Mouse (Mus musculus): Measurements from ENCODE around the gene Lrrk1. TPM values are rescaled to one million over a fixed set of nuclear protein-coding genes. Genes with fewer than 3 reads are reported as not detected.

Gene Lrrk1
- polyA plus RNA-seq, 1 experiment from 2014 or later = 11.9 TPM

DNA sequence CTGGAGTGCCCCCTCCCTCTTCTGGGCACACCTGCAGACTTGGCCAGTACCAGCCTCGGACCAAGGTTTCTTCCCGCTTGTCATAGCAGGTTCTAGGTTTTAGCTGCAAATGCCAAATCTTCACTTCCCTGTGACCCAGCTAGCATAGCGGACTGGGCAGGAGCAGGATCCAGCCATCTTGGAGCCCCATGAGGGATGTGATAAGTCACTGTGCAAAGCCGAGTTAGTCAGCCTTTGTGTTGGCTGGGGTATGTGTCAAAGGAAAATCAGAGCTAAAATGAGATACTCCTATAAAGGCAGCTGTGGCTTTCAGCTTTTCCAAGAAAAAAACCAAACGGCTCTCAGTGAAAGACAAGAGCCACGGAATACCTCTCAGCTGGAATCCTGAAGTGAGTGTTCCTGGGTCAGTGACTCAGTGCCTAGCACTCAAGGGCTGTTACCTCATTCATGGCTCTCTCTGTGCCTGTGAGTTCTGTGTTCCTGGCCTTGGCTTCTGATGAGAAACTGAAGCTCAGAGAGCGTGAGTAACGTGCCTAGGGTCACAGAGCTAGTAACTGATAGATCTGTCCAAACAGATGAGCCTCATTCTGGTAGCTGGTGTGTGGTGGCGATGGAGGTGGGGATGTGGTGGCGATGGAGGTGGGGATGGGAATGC lies 207.3 kb downstream of the Lrrk1 start:
- Histone ChIP-seq H3K36me3 (ENCODE audit: control insufficient read depth, insufficient read depth, low read length) (0 out of 2 replicates have a peak, but pooled peaks cover 1% of the 10 kb centered on the region), H3K27ac (replicated peaks; ENCODE audit: low read depth, low read length) (no peak overlapping the region), H3K9me3 (ENCODE audit: control insufficient read depth, low read length) (no peaks in the 10 kb centered on the region), H3K27me3 (replicated peaks; ENCODE audit: control insufficient read depth, insufficient read depth, low read length) (no peaks in the 10 kb centered on the region), H3K9ac (ENCODE audit: low read depth, low read length) (no peak overlapping the region), H3K4me2 (ENCODE audit: low read depth, low read length) (no peak overlapping the region), H3K4me3 (ENCODE audit: low read depth, low read length) (no peak overlapping the region), H3K4me1 (ENCODE audit: control insufficient read depth, insufficient read depth, low read length) (peaks cover 5% of the 10 kb centered on the region; the same call in 1 of the 2 replicates)
- ATAC-seq (ENCODE audit: low read depth) (no peak), DNase-seq (ENCODE audit: low spot score) (no peak)
- WGBS = 86% methylated on average over 10 of the region's 10 CpGs

DNA sequence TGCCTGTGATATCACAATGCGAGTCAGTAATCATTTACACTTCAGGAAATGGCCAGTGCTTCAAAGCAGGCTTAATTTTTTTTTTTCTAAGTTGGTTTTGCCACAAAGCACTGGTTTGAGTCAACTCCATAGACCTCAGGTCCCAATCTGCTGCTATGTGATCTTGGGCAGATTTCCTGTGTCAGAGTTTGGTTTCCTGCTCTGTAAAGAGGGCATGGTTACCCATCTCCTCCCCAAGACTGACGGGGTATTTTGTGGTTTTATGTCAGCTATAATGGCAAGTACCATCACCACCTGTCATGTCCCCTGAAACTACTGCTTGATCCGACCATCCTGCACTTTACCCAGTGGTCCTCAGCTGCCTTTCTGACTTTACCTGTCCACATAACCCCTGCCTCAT lies 207.9 kb downstream of the Lrrk1 start:
- H3K4me3 ChIP-seq (ENCODE audit: low read depth, low read length) = no peak overlapping the region
- 64% methylated on average over 3 of the region's 3 CpGs for WGBS

DNA sequence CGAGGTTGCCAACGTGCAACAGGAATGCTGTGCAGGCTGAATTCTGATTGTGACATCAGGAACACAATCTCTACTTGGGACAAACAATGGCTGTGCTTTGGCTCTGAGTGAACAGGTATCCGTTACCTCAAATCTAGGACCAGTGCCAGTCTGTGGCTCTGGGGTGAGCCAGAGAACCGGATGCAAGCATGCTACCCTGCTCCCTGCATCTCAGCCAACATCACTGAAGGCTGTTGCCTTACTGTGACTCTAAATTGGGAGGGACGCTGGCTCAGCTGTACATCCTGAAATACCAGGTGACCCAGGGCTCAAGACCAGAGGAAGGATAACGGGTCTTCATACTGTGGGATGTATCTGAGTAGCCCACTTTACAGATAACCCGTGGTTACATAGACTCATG lies 208.4 kb downstream of the Lrrk1 start:
- no peaks in the 10 kb centered on the region for H3K27me3 ChIP-seq (replicated peaks; ENCODE audit: control insufficient read depth, insufficient read depth, low read length)
- ATAC-seq (ENCODE audit: low read depth) = no peak
- no peaks in the 10 kb centered on the region for H3K9me3 ChIP-seq (ENCODE audit: control insufficient read depth, low read length)
- DNase-seq (ENCODE audit: low spot score) = no peak
- H3K4me3 ChIP-seq (ENCODE audit: low read depth, low read length) = no peak overlapping the region
- 81% methylated on average over 7 of the region's 7 CpGs for WGBS
- H3K36me3 ChIP-seq (ENCODE audit: control insufficient read depth, insufficient read depth, low read length) = peaks cover 13% of the 10 kb centered on the region
- peak overlapping the region; percentile 44; the same call in 1 of the 2 replicates for H3K27ac ChIP-seq (replicated peaks; ENCODE audit: low read depth, low read length)
- peaks cover 5% of the 10 kb centered on the region; the same call in 1 of the 2 replicates for H3K4me1 ChIP-seq (ENCODE audit: control insufficient read depth, insufficient read depth, low read length)
- H3K4me2 ChIP-seq (ENCODE audit: low read depth, low read length) = no peak overlapping the region
- H3K9ac ChIP-seq (ENCODE audit: low read depth, low read length) = no peak overlapping the region

More for the DNA sequence above, 207.9 kb downstream of the Lrrk1 start:
- ATAC-seq (ENCODE audit: low read depth) = no peak
- no peaks in the 10 kb centered on the region for H3K9me3 ChIP-seq (ENCODE audit: control insufficient read depth, low read length)
- no peak overlapping the region for H3K27ac ChIP-seq (replicated peaks; ENCODE audit: low read depth, low read length)
- no peak for DNase-seq (ENCODE audit: low spot score)
- no peak overlapping the region for H3K4me2 ChIP-seq (ENCODE audit: low read depth, low read length)
- H3K36me3 ChIP-seq (ENCODE audit: control insufficient read depth, insufficient read depth, low read length) = 0 out of 2 replicates have a peak, but pooled peaks cover 7% of the 10 kb centered on the region
- H3K4me1 ChIP-seq (ENCODE audit: control insufficient read depth, insufficient read depth, low read length) = peaks cover 5% of the 10 kb centered on the region; the same call in 1 of the 2 replicates
- no peak overlapping the region for H3K9ac ChIP-seq (ENCODE audit: low read depth, low read length)
- H3K27me3 ChIP-seq (replicated peaks; ENCODE audit: control insufficient read depth, insufficient read depth, low read length) = no peaks in the 10 kb centered on the region

DNA sequence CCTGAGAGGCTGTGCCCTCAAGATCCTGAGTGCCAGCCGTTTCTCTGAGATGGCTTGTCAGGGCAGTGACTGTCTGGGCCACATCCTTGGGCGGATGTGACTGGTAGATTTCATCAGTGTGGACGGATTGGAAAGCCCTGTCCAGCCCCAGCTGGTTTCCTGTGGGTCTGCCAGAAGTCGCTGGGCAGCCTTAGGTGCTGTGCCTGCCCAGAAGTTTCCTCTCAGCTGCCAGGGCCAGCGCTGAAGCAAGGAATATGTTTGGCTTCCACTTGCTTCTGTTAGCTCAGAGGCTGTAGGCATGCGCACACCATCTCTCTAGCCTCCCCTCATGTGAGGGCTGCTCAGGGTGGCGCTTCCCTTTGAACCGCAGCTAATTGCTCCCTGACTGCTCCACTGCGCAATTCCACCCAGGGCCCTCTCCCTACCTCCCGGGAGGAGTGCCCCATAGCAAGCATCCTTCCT lies 209.0 kb downstream of the Lrrk1 start:
- Histone ChIP-seq H3K4me1 (ENCODE audit: control insufficient read depth, insufficient read depth, low read length) (peaks cover 5% of the 10 kb centered on the region; the same call in 1 of the 2 replicates), H3K27me3 (replicated peaks; ENCODE audit: control insufficient read depth, insufficient read depth, low read length) (no peaks in the 10 kb centered on the region), H3K27ac (replicated peaks; ENCODE audit: low read depth, low read length) (peak overlapping the region; percentile 44; the same call in 1 of the 2 replicates), H3K9me3 (ENCODE audit: control insufficient read depth, low read length) (no peaks in the 10 kb centered on the region), H3K4me3 (ENCODE audit: low read depth, low read length) (no peak overlapping the region), H3K9ac (ENCODE audit: low read depth, low read length) (no peak overlapping the region), H3K4me2 (ENCODE audit: low read depth, low read length) (no peak overlapping the region), H3K36me3 (ENCODE audit: control insufficient read depth, insufficient read depth, low read length) (peaks cover 18% of the 10 kb centered on the region)
- WGBS = 49% methylated on average over 10 of the region's 10 CpGs
- ATAC-seq (ENCODE audit: low read depth) (peak; percentile 39; the same call in 1 of the 2 replicates), DNase-seq (ENCODE audit: low spot score) (peak; percentile 41)

DNA sequence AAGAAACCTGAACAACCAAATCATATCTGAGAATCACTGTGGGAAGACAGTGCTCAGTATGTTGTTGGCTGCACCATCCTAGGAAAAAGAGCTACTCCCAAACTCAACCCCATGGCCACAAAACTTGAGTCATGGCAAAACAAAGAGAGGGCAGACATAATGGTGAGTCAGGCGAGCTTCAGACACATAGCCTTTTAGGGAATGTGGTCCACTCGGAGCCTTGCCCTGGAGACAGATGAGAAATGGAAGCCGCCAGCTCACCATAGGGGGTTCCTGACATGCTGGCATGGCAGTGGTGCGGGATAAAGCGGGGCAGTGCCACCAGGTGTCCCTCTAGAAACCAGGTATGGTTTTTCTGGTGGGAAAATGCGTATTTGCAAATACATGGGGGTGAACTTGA lies 210.0 kb downstream of the Lrrk1 start:
- Histone ChIP-seq H3K9me3 (ENCODE audit: control insufficient read depth, low read length) (no peaks in the 10 kb centered on the region), H3K27ac (replicated peaks; ENCODE audit: low read depth, low read length) (no peak overlapping the region), H3K9ac (ENCODE audit: low read depth, low read length) (no peak overlapping the region), H3K27me3 (replicated peaks; ENCODE audit: control insufficient read depth, insufficient read depth, low read length) (no peaks in the 10 kb centered on the region), H3K4me2 (ENCODE audit: low read depth, low read length) (no peak overlapping the region), H3K36me3 (ENCODE audit: control insufficient read depth, insufficient read depth, low read length) (peaks cover 28% of the 10 kb centered on the region), H3K4me1 (ENCODE audit: control insufficient read depth, insufficient read depth, low read length) (peaks cover 5% of the 10 kb centered on the region; the same call in 1 of the 2 replicates), H3K4me3 (ENCODE audit: low read depth, low read length) (no peak overlapping the region)
- DNase-seq (ENCODE audit: low spot score) = no peak
- 91% methylated on average over 6 of the region's 6 CpGs for WGBS
- no peak for ATAC-seq (ENCODE audit: low read depth)

DNA sequence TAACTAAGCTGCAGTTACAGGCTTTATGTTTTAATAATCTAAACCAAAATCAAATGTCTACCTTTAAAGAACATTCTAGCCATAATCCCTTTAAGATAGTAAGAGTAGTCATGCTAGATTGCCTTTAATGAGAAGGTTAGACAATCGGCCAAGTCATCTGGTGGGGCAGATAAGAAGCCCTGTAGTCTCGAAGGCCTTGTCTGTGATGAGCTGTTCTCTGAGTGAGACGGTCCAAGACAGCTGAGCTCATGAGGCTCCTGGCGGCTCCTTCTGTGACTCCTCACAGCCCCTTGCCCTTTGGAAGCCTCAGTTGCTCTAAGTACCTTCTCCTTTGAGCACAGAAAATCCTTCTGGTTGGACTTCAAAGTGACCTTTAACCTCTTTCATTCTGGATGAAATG lies 211.2 kb downstream of the Lrrk1 start:
- Histone ChIP-seq H3K27me3 (replicated peaks; ENCODE audit: control insufficient read depth, insufficient read depth, low read length) (no peaks in the 10 kb centered on the region), H3K36me3 (ENCODE audit: control insufficient read depth, insufficient read depth, low read length) (peaks cover 40% of the 10 kb centered on the region), H3K9me3 (ENCODE audit: control insufficient read depth, low read length) (no peaks in the 10 kb centered on the region), H3K27ac (replicated peaks; ENCODE audit: low read depth, low read length) (no peak overlapping the region), H3K9ac (ENCODE audit: low read depth, low read length) (no peak overlapping the region), H3K4me2 (ENCODE audit: low read depth, low read length) (no peak overlapping the region), H3K4me3 (ENCODE audit: low read depth, low read length) (no peak overlapping the region), H3K4me1 (ENCODE audit: control insufficient read depth, insufficient read depth, low read length) (peaks cover 5% of the 10 kb centered on the region; the same call in 1 of the 2 replicates)
- WGBS = 84% methylated on average over 4 of the region's 4 CpGs
- DNase-seq (ENCODE audit: low spot score) (no peak), ATAC-seq (ENCODE audit: low read depth) (no peak)

Small RNA genes within 50 kb of the gene (microRNA-seq; reads per million reads assigned to microRNA genes)
- not detected for gene Mir7057 (ENCODE audit: borderline number of aligned reads)

Other genes with a start within 250 kb of the Lrrk1 start
- gene Gm10974, start 22.4 kb downstream of the Lrrk1 start, polyA plus RNA-seq (2014; fragmentation: Nextera tagmentation; extraction: Ambion mirVana) = not detected in 2 replicates
- gene Aldh1a3, start 39.2 kb upstream of the Lrrk1 start, polyA plus RNA-seq (2014; fragmentation: Nextera tagmentation; extraction: Ambion mirVana) = 29.6 and 30.1 TPM in 2 replicates

Data from embryonic facial prominence, embryonic 14.5 days (tissue).